Mouse (Mus musculus): ENCODE results near the gene Adgrl3.

DNA sequence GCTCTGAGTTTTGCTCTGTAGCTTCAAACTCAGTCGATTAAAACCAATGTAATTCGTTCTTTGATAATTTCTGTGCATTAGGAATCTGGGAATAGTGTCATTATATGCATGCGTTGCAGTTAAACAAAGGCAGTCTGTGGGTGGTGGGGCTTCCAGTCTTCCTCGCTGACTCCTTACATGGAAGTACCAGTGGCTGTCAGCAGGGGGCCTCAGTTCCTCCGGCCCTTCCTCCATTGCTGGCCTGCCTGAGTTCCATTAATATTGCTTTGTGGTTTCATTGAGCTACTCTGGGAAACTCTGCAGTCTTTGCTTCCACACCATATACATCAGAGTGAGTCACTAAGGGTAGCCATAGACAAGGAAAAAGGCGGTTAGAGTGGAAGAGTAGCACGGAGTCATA is 356.1 kb downstream of the Adgrl3 start:
- TF ChIP-seq E2F4 (IDR thresholded peaks at IDR 0.05; ENCODE audit: insufficient read depth) (no peak), USF1 (IDR thresholded peaks at IDR 0.05; ENCODE audit: low read depth) (no peak), POLR2AphosphoS2 (IDR thresholded peaks at IDR 0.05; ENCODE audit: insufficient read length, low read depth) (no peak), CEBPB (IDR thresholded peaks at IDR 0.05; ENCODE audit: insufficient read depth, poor library complexity, severe bottlenecking) (no peak), MAX (IDR thresholded peaks at IDR 0.05; ENCODE audit: low read depth) (no peak)
